Mouse (Mus musculus): ENCODE results near the gene C4b. TPM values are rescaled to one million over a fixed set of nuclear protein-coding genes. Genes with fewer than 3 reads are reported as not detected.

C4b gene
- polyA plus RNA-seq, 1 experiment = 15.0 TPM

DNA sequence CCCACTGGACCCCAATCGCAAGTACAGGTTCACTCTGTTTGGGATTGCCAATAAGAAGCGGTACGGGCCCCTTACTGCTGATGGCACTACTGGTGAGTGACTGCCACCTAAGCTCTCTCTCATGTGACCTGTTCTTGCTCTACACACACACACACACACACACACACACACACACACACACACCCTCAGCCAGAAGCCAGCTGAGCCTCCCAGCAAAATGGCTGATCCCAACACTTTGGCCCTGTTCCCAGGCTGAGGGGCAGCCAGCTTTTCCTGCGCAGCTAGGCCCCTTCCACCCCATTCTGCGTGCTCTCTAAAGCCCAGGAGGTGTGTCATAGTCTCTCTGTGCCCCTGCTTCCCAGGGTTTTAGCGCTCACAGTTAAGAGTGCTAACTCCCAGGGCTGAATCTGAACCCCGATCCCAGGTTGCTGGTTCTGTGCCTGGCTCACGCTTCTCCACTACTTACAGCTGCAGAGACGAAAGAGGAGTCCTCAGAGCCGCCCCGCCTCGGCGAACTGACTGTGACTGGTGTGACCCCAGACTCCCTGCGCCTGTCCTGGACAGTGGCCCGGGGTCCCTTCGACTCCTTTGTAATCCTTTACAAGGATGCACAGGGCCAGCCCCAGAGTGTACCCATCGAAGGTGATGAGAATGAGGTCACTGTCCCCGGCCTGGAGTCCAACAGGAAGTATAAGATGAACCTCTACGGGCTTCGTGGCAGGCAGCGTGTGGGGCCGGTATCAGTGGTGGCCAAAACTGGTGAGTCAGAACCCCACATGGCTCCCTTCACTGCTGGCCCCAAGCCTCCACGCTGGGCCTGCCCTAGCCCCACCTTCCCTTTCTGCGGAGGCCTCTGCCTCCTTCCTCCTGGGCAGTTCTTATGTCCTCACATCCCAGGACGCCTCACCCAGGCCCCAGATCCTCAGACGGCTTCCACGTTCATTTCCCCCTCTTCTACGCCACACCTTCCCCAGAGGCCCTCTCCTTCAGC is 58.3 kb downstream of the C4b start:
- no peaks in the 10 kb centered on the region for H3K27me3 ChIP-seq (ENCODE audit: control insufficient read depth, insufficient read depth, low read length)
- no peak overlapping the region for H3K4me3 ChIP-seq (ENCODE audit: control insufficient read depth, low read depth, low read length)
- H3K27ac ChIP-seq (ENCODE audit: control insufficient read depth, insufficient read depth, low read depth, low read length) = peak overlapping the region; percentile 27; the same call in 1 of the 2 replicates
- H3K4me1 ChIP-seq (ENCODE audit: control insufficient read depth, insufficient read depth, low read length) = peaks cover 12% of the 10 kb centered on the region
- TF ChIP-seq POLR2A (IDR thresholded peaks at IDR 0.05; ENCODE audit: control insufficient read depth, low read depth, low read length) = no peak
- no peak for TF ChIP-seq CTCF (IDR thresholded peaks at IDR 0.05; ENCODE audit: control insufficient read depth, insufficient read depth, insufficient replicate concordance, low read depth, low read length)
- no peaks in the 10 kb centered on the region for H3K36me3 ChIP-seq (ENCODE audit: control insufficient read depth, insufficient read depth, low read length)

- TF ChIP-seq POLR2A (IDR thresholded peaks at IDR 0.05; ENCODE audit: control insufficient read depth, low read depth, low read length) (no peak), CTCF (IDR thresholded peaks at IDR 0.05; ENCODE audit: control insufficient read depth, insufficient read depth, insufficient replicate concordance, low read depth, low read length) (no peak)
- peaks cover 16% of the 10 kb centered on the region for H3K4me1 ChIP-seq (ENCODE audit: control insufficient read depth, insufficient read depth, low read length)
- peak overlapping the region; percentile 29; the same call in 1 of the 2 replicates for H3K27ac ChIP-seq (ENCODE audit: control insufficient read depth, insufficient read depth, low read depth, low read length)
- H3K4me3 ChIP-seq (ENCODE audit: control insufficient read depth, low read depth, low read length) = no peak overlapping the region
- H3K36me3 ChIP-seq (ENCODE audit: control insufficient read depth, insufficient read depth, low read length) = no peaks in the 10 kb centered on the region
- no peaks in the 10 kb centered on the region for H3K27me3 ChIP-seq (ENCODE audit: control insufficient read depth, insufficient read depth, low read length)
Measured at GRCm38 (mm10) chr17:34684253-34684893, 59.3 kb downstream of the C4b start.

GRCm38 (mm10) chr17:34683686-34684220 is 59.9 kb downstream of the C4b start:
- Histone ChIP-seq H3K27ac (ENCODE audit: control insufficient read depth, insufficient read depth, low read depth, low read length) (peak overlapping the region; percentile 55; the same call in 1 of the 2 replicates), H3K27me3 (ENCODE audit: control insufficient read depth, insufficient read depth, low read length) (no peaks in the 10 kb centered on the region), H3K36me3 (ENCODE audit: control insufficient read depth, insufficient read depth, low read length) (no peaks in the 10 kb centered on the region), H3K4me1 (ENCODE audit: control insufficient read depth, insufficient read depth, low read length) (peaks cover 16% of the 10 kb centered on the region), H3K4me3 (ENCODE audit: control insufficient read depth, low read depth, low read length) (no peak overlapping the region)
- no peak for TF ChIP-seq POLR2A (IDR thresholded peaks at IDR 0.05; ENCODE audit: control insufficient read depth, low read depth, low read length)
- no peak for TF ChIP-seq CTCF (IDR thresholded peaks at IDR 0.05; ENCODE audit: control insufficient read depth, insufficient read depth, insufficient replicate concordance, low read depth, low read length)

DNA sequence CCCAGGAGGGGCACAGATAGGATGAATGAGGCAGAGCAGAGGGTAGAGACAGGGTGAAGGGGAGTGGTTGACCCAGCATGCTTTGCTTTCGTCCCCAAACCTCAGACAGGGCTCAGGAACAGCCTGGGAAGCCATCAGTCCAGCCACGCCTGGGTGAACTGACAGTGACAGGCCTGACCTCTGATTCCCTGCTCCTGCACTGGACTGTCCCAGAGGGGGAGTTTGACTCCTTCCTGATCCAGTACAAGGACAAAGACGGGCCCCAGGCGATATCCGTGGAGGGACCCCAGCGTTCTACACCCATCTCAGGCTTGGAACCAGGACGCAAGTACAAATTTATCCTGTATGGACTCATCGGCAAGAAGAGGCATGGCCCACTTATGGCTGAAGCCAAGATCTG is 60.5 kb downstream of the C4b start:
- Histone ChIP-seq H3K27me3 (ENCODE audit: control insufficient read depth, insufficient read depth, low read length) (no peaks in the 10 kb centered on the region), H3K4me1 (ENCODE audit: control insufficient read depth, insufficient read depth, low read length) (peaks cover 16% of the 10 kb centered on the region), H3K36me3 (ENCODE audit: control insufficient read depth, insufficient read depth, low read length) (no peaks in the 10 kb centered on the region), H3K4me3 (ENCODE audit: control insufficient read depth, low read depth, low read length) (no peak overlapping the region), H3K27ac (ENCODE audit: control insufficient read depth, insufficient read depth, low read depth, low read length) (peak overlapping the region; percentile 55; the same call in 1 of the 2 replicates)
- no peak for TF ChIP-seq CTCF (IDR thresholded peaks at IDR 0.05; ENCODE audit: control insufficient read depth, insufficient read depth, insufficient replicate concordance, low read depth, low read length)
- TF ChIP-seq POLR2A (IDR thresholded peaks at IDR 0.05; ENCODE audit: control insufficient read depth, low read depth, low read length) = no peak

- Histone ChIP-seq H3K4me3 (ENCODE audit: control insufficient read depth, low read depth, low read length) (no peak overlapping the region), H3K27ac (ENCODE audit: control insufficient read depth, insufficient read depth, low read depth, low read length) (no peak overlapping the region), H3K27me3 (ENCODE audit: control insufficient read depth, insufficient read depth, low read length) (no peaks in the 10 kb centered on the region), H3K36me3 (ENCODE audit: control insufficient read depth, insufficient read depth, low read length) (no peaks in the 10 kb centered on the region), H3K4me1 (ENCODE audit: control insufficient read depth, insufficient read depth, low read length) (peaks cover 16% of the 10 kb centered on the region)
- no peak for TF ChIP-seq CTCF (IDR thresholded peaks at IDR 0.05; ENCODE audit: control insufficient read depth, insufficient read depth, insufficient replicate concordance, low read depth, low read length)
- TF ChIP-seq POLR2A (IDR thresholded peaks at IDR 0.05; ENCODE audit: control insufficient read depth, low read depth, low read length) = no peak
Measured at GRCm38 (mm10) chr17:34681881-34682536, 61.7 kb downstream of the C4b start.

DNA sequence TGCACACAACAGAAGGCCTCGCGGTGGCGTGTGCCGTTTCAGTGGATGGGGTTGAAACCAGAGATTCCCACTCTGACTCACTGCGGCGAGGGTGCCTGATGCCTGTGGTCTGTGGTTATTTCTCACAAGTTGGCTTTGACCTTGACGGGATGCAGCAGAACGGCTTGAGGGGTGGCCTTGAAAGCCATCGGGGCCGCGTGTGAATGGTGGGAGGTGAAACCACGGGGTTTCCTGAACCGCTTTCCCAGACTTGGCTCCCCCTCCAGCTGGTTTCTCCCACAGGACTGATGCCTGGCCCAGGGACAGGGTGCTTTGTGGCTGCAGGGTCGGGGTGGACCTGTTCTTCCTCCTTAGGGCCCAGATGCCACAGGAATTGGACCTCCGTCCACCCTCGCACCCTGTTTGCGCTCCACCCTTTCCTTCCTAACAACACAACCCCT is 62.5 kb downstream of the C4b start:
- Histone ChIP-seq H3K36me3 (ENCODE audit: control insufficient read depth, insufficient read depth, low read length) (no peaks in the 10 kb centered on the region), H3K27ac (ENCODE audit: control insufficient read depth, insufficient read depth, low read depth, low read length) (peak overlapping the region; percentile 3; the same call in 1 of the 2 replicates), H3K27me3 (ENCODE audit: control insufficient read depth, insufficient read depth, low read length) (no peaks in the 10 kb centered on the region), H3K4me1 (ENCODE audit: control insufficient read depth, insufficient read depth, low read length) (peaks cover 16% of the 10 kb centered on the region), H3K4me3 (ENCODE audit: control insufficient read depth, low read depth, low read length) (no peak overlapping the region)
- TF ChIP-seq POLR2A (IDR thresholded peaks at IDR 0.05; ENCODE audit: control insufficient read depth, low read depth, low read length) (no peak), CTCF (IDR thresholded peaks at IDR 0.05; ENCODE audit: control insufficient read depth, insufficient read depth, insufficient replicate concordance, low read depth, low read length) (no peak)
